Mouse (Mus musculus) midbrain, embryonic 16.5 days (tissue): ENCODE data around the gene Mcrip1. TPM values are rescaled to one million over a fixed set of nuclear protein-coding genes. Genes with fewer than 3 reads are reported as not detected.
A peak's percentile ranks its signal among the peaks of the same experiment; 100 is the strongest.

Source experiments
- ATAC-seq: fragments of 200-750 bp; cut with Nextera tagmentation; 2 replicates; pipeline ENCODE4 v1.8.0; 2017; ENCODE audit warnings: moderate TSS enrichment
- H3K27ac ChIP-seq: fragments of 300-500 bp; sonication (generic); 2 replicates; pipeline ENCODE4 v1.5.1; 2014; ENCODE audit warnings: mild to moderate bottlenecking, low read length, mixed read lengths
- H3K27me3 ChIP-seq: fragments of 300-500 bp; sonication (generic); 2 replicates; pipeline ENCODE4 v1.6.1; 2014; ENCODE audit warnings: low read depth, low read length, mixed read lengths; ENCODE audit not compliant: control insufficient read depth, insufficient read depth
- H3K36me3 ChIP-seq: fragments of 300-500 bp; sonication (generic); 2 replicates; pipeline ENCODE4 v1.6.1; 2014; ENCODE audit warnings: mild to moderate bottlenecking, low read length, moderate library complexity, mixed read lengths; ENCODE audit not compliant: control insufficient read depth, insufficient read depth
- H3K4me1 ChIP-seq: fragments of 300-500 bp; sonication (generic); 2 replicates; pipeline ENCODE4 v1.6.1; 2014; ENCODE audit warnings: mild to moderate bottlenecking, low read length, mixed read lengths; ENCODE audit not compliant: control insufficient read depth, insufficient read depth
- H3K4me2 ChIP-seq: fragments of 300-500 bp; sonication (generic); 2 replicates; pipeline ENCODE4 v1.6.1; 2014; ENCODE audit warnings: mild to moderate bottlenecking, low read length, mixed read lengths
- H3K4me3 ChIP-seq: fragments of 300-500 bp; sonication (generic); 2 replicates; pipeline ENCODE4 v1.5.1; 2014; ENCODE audit warnings: low read depth, mild to moderate bottlenecking, low read length, moderate library complexity, mixed read lengths
- H3K9ac ChIP-seq: fragments of 300-500 bp; sonication (generic); 2 replicates; pipeline ENCODE4 v1.6.1; 2014; ENCODE audit warnings: low read depth, low read length, mixed read lengths
- H3K9me3 ChIP-seq: fragments of 300-500 bp; sonication (generic); replicated peaks from 2 replicates; pipeline ENCODE4 v1.6.1; 2014; ENCODE audit warnings: mild to moderate bottlenecking, low read length, mixed read lengths; ENCODE audit not compliant: control insufficient read depth, poor library complexity, severe bottlenecking
- WGBS: fragments of 180-500 bp; shearing (Covaris S2); extraction: QIAGEN DNeasy Blood & Tissue Kit; methylation state at CpG from one replicate; pipeline ENCODE4 v1.1.7; 2014; 5-methylcytosine and 5-hydroxymethylcytosine counted together
- polyA plus RNA-seq: library from polyadenylated mRNA; unstranded; fragments of >200 nt; fragmentation: Nextera tagmentation; extraction: Ambion mirVana; gene quantifications from 2 replicates; pipeline ENCODE4 v1.2.1, GENCODE M21; 2015

Gene Mcrip1
- polyA plus RNA-seq, 1 experiment from 2014 or later, result 232 TPM

GRCm38 (mm10) chr11:120501018-120501417, 48.5 kb downstream of the Mcrip1 start:
- Histone ChIP-seq H3K36me3 (peaks cover 10% of the 10 kb centered on the region; the same call in 1 of the 2 replicates), H3K9ac (no peak overlapping the region), H3K9me3 (no peaks in the 10 kb centered on the region), H3K4me1 (no peaks in the 10 kb centered on the region), H3K27ac (no peak overlapping the region), H3K27me3 (no peaks in the 10 kb centered on the region), H3K4me2 (no peak overlapping the region), H3K4me3 (no peak overlapping the region)
- 67% methylated on average over 6 of the region's 6 CpGs for WGBS
- no peak for ATAC-seq

GRCm38 (mm10) chr11:120500357-120500756, 49.2 kb downstream of the Mcrip1 start:
- no peaks in the 10 kb centered on the region for H3K4me1 ChIP-seq
- no peak overlapping the region for H3K9ac ChIP-seq
- 32% methylated on average over 3 of the region's 3 CpGs for WGBS
- no peak overlapping the region for H3K27ac ChIP-seq
- no peak overlapping the region; the same call in 1 of the 2 replicates for H3K4me3 ChIP-seq
- no peaks in the 10 kb centered on the region for H3K27me3 ChIP-seq
- H3K36me3 ChIP-seq, result peaks cover 15% of the 10 kb centered on the region
- no peak for ATAC-seq
- no peak overlapping the region for H3K4me2 ChIP-seq
- H3K9me3 ChIP-seq, result no peaks in the 10 kb centered on the region

GRCm38 (mm10) chr11:120499894-120500293, 49.6 kb downstream of the Mcrip1 start:
- WGBS, result 86% methylated on average over 6 of the region's 6 CpGs
- Histone ChIP-seq H3K9ac (no peak overlapping the region), H3K9me3 (no peaks in the 10 kb centered on the region)

GRCm38 (mm10) chr11:120498891-120499290, 50.6 kb downstream of the Mcrip1 start:
- no peak overlapping the region for H3K4me2 ChIP-seq
- no peaks in the 10 kb centered on the region for H3K9me3 ChIP-seq
- ATAC-seq, result no peak
- H3K4me3 ChIP-seq, result no peak overlapping the region
- peaks cover 20% of the 10 kb centered on the region for H3K36me3 ChIP-seq
- WGBS, result 93% methylated on average over 5 of the region's 5 CpGs
- H3K27me3 ChIP-seq, result no peaks in the 10 kb centered on the region
- H3K27ac ChIP-seq, result no peak overlapping the region
- H3K9ac ChIP-seq, result no peak overlapping the region
- H3K4me1 ChIP-seq, result peaks cover under 1% of the 10 kb centered on the region; the same call in 1 of the 2 replicates

More at GRCm38 (mm10) chr11:120499894-120500293, 49.6 kb downstream of the Mcrip1 start:
- no peaks in the 10 kb centered on the region for H3K4me1 ChIP-seq
- no peak overlapping the region for H3K27ac ChIP-seq
- H3K36me3 ChIP-seq, result peaks cover 19% of the 10 kb centered on the region
- H3K4me2 ChIP-seq, result no peak overlapping the region
- no peak for ATAC-seq
- H3K27me3 ChIP-seq, result no peaks in the 10 kb centered on the region
- H3K4me3 ChIP-seq, result no peak overlapping the region

- Histone ChIP-seq H3K4me2 (no peak overlapping the region), H3K4me3 (no peak overlapping the region), H3K36me3 (peaks cover 20% of the 10 kb centered on the region), H3K9ac (no peak overlapping the region), H3K27me3 (no peaks in the 10 kb centered on the region), H3K9me3 (no peaks in the 10 kb centered on the region), H3K4me1 (peaks cover 7% of the 10 kb centered on the region), H3K27ac (no peak overlapping the region)
- 95% methylated on average over 12 of the region's 12 CpGs for WGBS
- no peak for ATAC-seq
Measured at GRCm38 (mm10) chr11:120498226-120498625, 51.3 kb downstream of the Mcrip1 start.

- ATAC-seq, result no peak
- 95% methylated on average over 3 of the region's 3 CpGs for WGBS
Measured at GRCm38 (mm10) chr11:120497436-120497835, 52.1 kb downstream of the Mcrip1 start.

GRCm38 (mm10) chr11:120493911-120494310, 55.6 kb downstream of the Mcrip1 start:
- H3K36me3 ChIP-seq, result peaks cover 20% of the 10 kb centered on the region
- 86% methylated on average over 3 of the region's 3 CpGs for WGBS
- no peaks in the 10 kb centered on the region for H3K27me3 ChIP-seq
- H3K4me2 ChIP-seq, result no peak overlapping the region
- H3K27ac ChIP-seq, result no peak overlapping the region
- no peak for ATAC-seq
- H3K9ac ChIP-seq, result no peak overlapping the region
- peaks cover 29% of the 10 kb centered on the region for H3K4me1 ChIP-seq
- no peaks in the 10 kb centered on the region for H3K9me3 ChIP-seq
- no peak overlapping the region for H3K4me3 ChIP-seq

More at GRCm38 (mm10) chr11:120497436-120497835, 52.1 kb downstream of the Mcrip1 start:
- no peaks in the 10 kb centered on the region for H3K9me3 ChIP-seq
- H3K27ac ChIP-seq, result no peak overlapping the region
- no peak overlapping the region for H3K4me3 ChIP-seq
- peaks cover 15% of the 10 kb centered on the region for H3K4me1 ChIP-seq
- no peaks in the 10 kb centered on the region for H3K27me3 ChIP-seq
- no peak overlapping the region for H3K4me2 ChIP-seq
- H3K36me3 ChIP-seq, result peaks cover 20% of the 10 kb centered on the region
- H3K9ac ChIP-seq, result no peak overlapping the region

- H3K4me3 ChIP-seq, result peak overlapping the region; percentile 91
- H3K36me3 ChIP-seq, result peaks cover 16% of the 10 kb centered on the region
- 50% methylated on average over 3 of the region's 3 CpGs for WGBS
- H3K4me1 ChIP-seq, result peaks cover 29% of the 10 kb centered on the region
- peak overlapping the region; percentile 96 for H3K4me2 ChIP-seq
- H3K9me3 ChIP-seq, result no peaks in the 10 kb centered on the region
- no peaks in the 10 kb centered on the region for H3K27me3 ChIP-seq
- peak overlapping the region; percentile 55; the same call in 1 of the 2 replicates for H3K9ac ChIP-seq
- no peak overlapping the region for H3K27ac ChIP-seq
- no peak for ATAC-seq
Measured at GRCm38 (mm10) chr11:120493351-120493750, 56.2 kb downstream of the Mcrip1 start.
